Mouse (Mus musculus) adrenal gland, postnatal 4 days (tissue): ENCODE results near the gene Dnal1. TPM values are rescaled to one million over a fixed set of nuclear protein-coding genes. Genes with fewer than 3 reads are reported as not detected.

Experiments used
- DNase-seq, 2 experiments: peaks; one replicate each; pipeline ENCODE4 v3.0.0; 2021 to 2022; ENCODE audit warnings: low spot score in 2 of 2, mixed read lengths in 2 of 2
- total RNA-seq, 2 experiments: library from RNA; stranded (reverse); gene quantifications; 2 replicates each; pipeline ENCODE4 v1.2.3; 2021

Dnal1 gene
- total RNA-seq, 2 experiments from 2014 or later, result 17.6 to 18.2 TPM

- no peak for DNase-seq
Measured at GRCm38 (mm10) chr12:84161116-84161515, 47.0 kb downstream of the Dnal1 start.

- no peak for DNase-seq
Measured at GRCm38 (mm10) chr12:84161616-84162433, 47.7 kb downstream of the Dnal1 start.

- no peak for DNase-seq
Measured at GRCm38 (mm10) chr12:84163133-84163532, 49.0 kb downstream of the Dnal1 start.

- no peak for DNase-seq
Measured at GRCm38 (mm10) chr12:84163586-84164110, 49.5 kb downstream of the Dnal1 start.

DNA sequence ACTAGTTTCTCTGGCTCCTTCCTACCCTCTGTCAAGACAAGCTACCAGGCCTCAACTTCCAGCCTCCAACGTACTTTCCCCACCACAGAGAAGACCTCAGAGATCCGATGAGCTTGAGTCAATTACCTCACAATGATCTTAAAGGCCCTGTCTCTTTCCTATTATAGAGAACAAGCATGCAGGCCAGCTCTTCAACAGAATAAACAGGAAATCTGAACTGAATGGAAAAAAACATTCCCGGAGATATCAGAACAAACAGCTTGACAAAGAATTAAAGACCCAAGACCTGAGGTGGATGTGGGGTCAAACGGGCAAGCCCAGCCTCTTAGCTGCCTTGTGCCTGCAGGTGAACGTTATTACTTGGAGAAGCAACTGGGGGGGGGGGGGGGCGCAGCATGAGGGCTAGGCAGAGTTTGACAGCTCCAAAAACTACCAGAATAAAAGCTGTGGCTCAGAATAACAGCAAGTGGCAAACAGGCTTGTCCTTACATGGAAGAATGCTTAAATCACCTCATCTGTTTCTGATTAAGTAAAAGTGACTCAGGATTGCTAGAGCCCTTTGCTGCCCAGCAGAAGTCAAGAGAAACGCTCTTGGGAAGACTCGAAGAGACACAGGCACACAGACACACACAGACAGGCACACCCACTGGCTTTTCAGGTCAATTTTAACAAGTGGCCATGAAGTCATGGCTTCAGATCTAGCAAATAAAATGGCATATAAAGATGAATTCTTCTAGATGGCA lies 51.6 kb downstream of the Dnal1 start:
- no peak for DNase-seq

DNA sequence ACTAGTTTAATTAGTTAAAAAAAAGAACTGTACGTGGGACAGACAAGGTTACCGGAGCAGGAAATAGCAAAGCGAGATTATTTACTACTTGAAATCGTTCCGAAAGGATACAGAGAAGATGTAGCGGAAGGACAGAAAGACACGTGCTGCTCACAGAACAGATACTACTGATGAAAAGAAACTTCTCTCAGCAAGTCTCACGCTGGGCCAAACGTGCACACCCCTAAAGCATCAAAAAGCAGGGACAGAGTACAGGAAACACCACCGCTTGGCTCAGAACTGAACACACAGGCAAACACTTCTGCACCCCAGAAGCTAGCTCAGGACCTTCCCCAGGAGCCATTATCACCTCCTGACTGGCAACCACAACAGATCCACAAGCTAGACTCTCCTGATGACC lies 56.4 kb downstream of the Dnal1 start:
- DNase-seq, result no peak

- no peak for DNase-seq
Measured at GRCm38 (mm10) chr12:84172216-84172615, 58.0 kb downstream of the Dnal1 start.

- no peak for DNase-seq
Measured at GRCm38 (mm10) chr12:84172862-84173261, 58.7 kb downstream of the Dnal1 start.

- DNase-seq, result no peak
Measured at GRCm38 (mm10) chr12:84173309-84173915, 59.2 kb downstream of the Dnal1 start.

- no peak for DNase-seq
Measured at GRCm38 (mm10) chr12:84174190-84174811, 60.1 kb downstream of the Dnal1 start.

- DNase-seq, result no peak
Measured at GRCm38 (mm10) chr12:84174871-84175270, 60.7 kb downstream of the Dnal1 start.

- DNase-seq, result peak; percentile 58 to 71
Measured at GRCm38 (mm10) chr12:84175659-84176061, 61.5 kb downstream of the Dnal1 start.

- DNase-seq, result no peak
Measured at GRCm38 (mm10) chr12:84176126-84176769, 62.1 kb downstream of the Dnal1 start.

- no peak for DNase-seq
Measured at GRCm38 (mm10) chr12:84176886-84177765, 63.0 kb downstream of the Dnal1 start.

DNA sequence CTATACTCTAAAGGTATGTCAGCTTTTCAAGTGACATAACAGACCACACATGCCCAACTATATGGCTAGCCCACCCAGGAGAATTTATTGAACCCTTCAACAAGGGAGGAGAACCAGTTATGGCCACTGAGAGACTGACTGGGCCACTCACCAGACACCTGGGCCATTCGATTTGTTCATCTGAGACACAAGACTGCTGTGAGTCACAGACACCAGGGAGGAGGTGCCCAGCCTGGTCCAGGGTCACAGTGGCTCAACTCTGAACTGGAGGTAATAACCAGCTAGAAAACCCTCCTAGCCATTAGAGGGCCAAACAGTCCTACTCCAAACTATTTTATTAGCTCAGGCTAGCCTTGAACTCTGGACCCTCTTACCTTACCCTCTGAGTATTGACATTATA lies 63.9 kb downstream of the Dnal1 start:
- DNase-seq, result no peak

DNA sequence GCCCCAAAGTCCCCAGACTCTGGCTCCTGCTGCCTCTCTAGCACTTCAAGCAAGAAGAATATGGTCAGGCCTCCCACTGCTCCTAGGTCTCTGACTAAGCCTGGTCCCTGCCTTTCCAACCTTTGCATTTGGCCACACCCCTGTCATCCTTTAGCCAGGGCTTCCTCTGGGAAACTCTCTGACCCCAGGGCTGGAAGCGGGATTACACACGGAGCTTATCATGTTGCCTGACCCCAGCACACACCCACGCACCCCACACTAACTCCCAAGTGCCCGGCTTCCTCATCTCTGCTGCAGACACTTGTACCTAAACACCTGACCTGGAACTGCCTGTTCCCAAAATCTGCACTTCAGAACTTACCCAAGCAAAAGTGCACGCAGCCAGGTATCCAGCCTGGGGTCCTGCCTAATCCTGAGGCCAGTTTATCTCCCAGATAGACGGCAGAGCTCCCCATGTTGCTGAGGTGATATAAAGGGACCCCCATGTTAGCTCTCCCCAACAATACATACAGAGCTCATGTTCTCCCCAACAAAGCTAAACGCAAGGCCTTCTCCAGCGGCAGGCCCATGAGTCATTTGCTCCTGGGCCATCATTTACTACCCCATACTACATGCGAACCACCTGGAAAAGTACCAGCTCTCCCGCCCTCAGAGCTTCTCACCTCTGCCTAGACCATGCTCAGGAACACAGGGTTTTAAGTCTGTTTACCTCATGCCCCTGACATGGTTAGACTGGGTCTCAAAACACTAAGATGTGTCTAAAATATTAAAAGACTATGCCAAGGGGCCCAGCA lies 64.7 kb downstream of the Dnal1 start:
- DNase-seq, result no peak

DNA sequence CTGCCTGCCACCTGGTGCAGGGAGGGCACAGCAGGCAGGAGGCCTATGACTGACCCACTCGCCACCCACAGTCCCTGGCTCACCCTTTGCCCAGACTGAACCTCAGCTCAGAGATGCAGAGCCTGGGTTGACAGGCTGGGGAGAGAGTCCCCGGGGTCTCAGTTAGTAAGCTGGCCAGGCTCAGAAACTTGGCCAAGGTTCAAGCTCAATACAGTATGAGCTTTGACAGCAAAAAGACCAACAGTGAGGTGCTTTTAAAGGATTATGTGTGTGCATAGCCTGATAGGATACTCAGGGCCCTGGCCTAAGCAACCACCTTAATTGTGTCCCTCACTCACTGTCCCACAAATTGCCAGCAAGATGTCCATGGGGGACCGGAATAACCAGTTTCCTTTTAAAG lies 65.9 kb downstream of the Dnal1 start:
- DNase-seq, result no peak

GRCm38 (mm10) chr12:84180701-84181435 lies 66.7 kb downstream of the Dnal1 start:
- peak; percentile 69 to 75 for DNase-seq
